Mouse (Mus musculus) adipocyte (in vitro differentiated cells): ENCODE data around the gene Dvl3.
A peak's percentile ranks its signal among the peaks of the same experiment; 100 is the strongest.
"Not testable (repeated sequence)": the region's sequence is repeated elsewhere in the genome, so short reads cannot be mapped to it uniquely, and the experiment has no call there.

Experiments
- DNase-seq: peaks from one replicate; pipeline ENCODE4 v3.0.0-alpha.2; 2016; ENCODE audit warnings: low spot score

The Dvl3 gene

GRCm38 (mm10) chr16:20516726-20517201, at the start of gene Dvl3:
TSS of gene Dvl3 (plus strand) at chr16:20516982.
- DNase-seq: peak; percentile 90

GRCm38 (mm10) chr16:20470981-20471380, 45.8 kb upstream of the Dvl3 start:
- DNase-seq: no peak

GRCm38 (mm10) chr16:20471686-20472085, 45.1 kb upstream of the Dvl3 start:
- no peak for DNase-seq

GRCm38 (mm10) chr16:20473748-20474147, 43.0 kb upstream of the Dvl3 start:
- DNase-seq: no peak

- DNase-seq: no peak
Measured at GRCm38 (mm10) chr16:20474211-20474610, 42.6 kb upstream of the Dvl3 start.

GRCm38 (mm10) chr16:20474786-20475185, 42.0 kb upstream of the Dvl3 start:
- no peak for DNase-seq

GRCm38 (mm10) chr16:20475335-20475734, 41.4 kb upstream of the Dvl3 start:
- no peak for DNase-seq

GRCm38 (mm10) chr16:20476857-20477256, 39.9 kb upstream of the Dvl3 start:
- DNase-seq: no peak

GRCm38 (mm10) chr16:20477270-20477669, 39.5 kb upstream of the Dvl3 start:
- no peak for DNase-seq

- no peak for DNase-seq
Measured at GRCm38 (mm10) chr16:20478504-20478903, 38.3 kb upstream of the Dvl3 start.

GRCm38 (mm10) chr16:20479026-20479760, 37.6 kb upstream of the Dvl3 start:
- not testable (repeated sequence) for DNase-seq

GRCm38 (mm10) chr16:20480115-20480514, 36.7 kb upstream of the Dvl3 start:
- no peak for DNase-seq

GRCm38 (mm10) chr16:20481746-20482145, 35.0 kb upstream of the Dvl3 start:
- DNase-seq: no peak

- DNase-seq: not testable (repeated sequence)
Measured at GRCm38 (mm10) chr16:20483716-20484115, 33.1 kb upstream of the Dvl3 start.

- DNase-seq: no peak
Measured at GRCm38 (mm10) chr16:20485061-20485460, 31.7 kb upstream of the Dvl3 start.

- no peak for DNase-seq
Measured at GRCm38 (mm10) chr16:20486048-20486447, 30.7 kb upstream of the Dvl3 start.

GRCm38 (mm10) chr16:20488151-20488550, 28.6 kb upstream of the Dvl3 start:
- no peak for DNase-seq

GRCm38 (mm10) chr16:20488751-20489150, 28.0 kb upstream of the Dvl3 start:
- DNase-seq: not testable (repeated sequence)

GRCm38 (mm10) chr16:20489233-20489632, 27.5 kb upstream of the Dvl3 start:
- no peak for DNase-seq

- peak; percentile 61 for DNase-seq
Measured at GRCm38 (mm10) chr16:20490581-20490980, 26.2 kb upstream of the Dvl3 start.

- peak; percentile 39 for DNase-seq
Measured at GRCm38 (mm10) chr16:20491301-20491700, 25.5 kb upstream of the Dvl3 start.

- no peak for DNase-seq
Measured at GRCm38 (mm10) chr16:20493452-20493851, 23.3 kb upstream of the Dvl3 start.

GRCm38 (mm10) chr16:20496671-20497600, 19.8 kb upstream of the Dvl3 start:
- peak; percentile 93 for DNase-seq
